Mouse (Mus musculus) left cerebral cortex, postnatal 14 days (tissue): ENCODE measurements at regions not wholly inside any gene's neighbourhood (a gene's known extent, or its start where the extent isn't known, plus 50 kb on each side); places are given as distances from the start of the nearest gene placed in this dataset.
"Not testable (repeated sequence)": the region's sequence is repeated elsewhere in the genome, so short reads cannot be mapped to it uniquely, and the experiment has no call there.

Experiments used
- DNase-seq, 2 experiments: peaks; one replicate each; pipeline ENCODE4 v3.0.0; 2021 to 2022; ENCODE audit warnings: low spot score in 2 of 2, mixed read lengths in 1 of 2
- intact Hi-C: fragments of 180-260 bp; cut with DNase I; formaldehyde crosslinking; loops from one replicate; pipeline ENCODE4 v1.15.1; 2025

- DNase-seq, intact Hi-C loops: not testable (repeated sequence)
These were observed 158.1 kb downstream of the Adam6a start for GRCm38 (mm10) chr12:113701841-113702240.

- intact Hi-C loops: loop anchor here (10.0 kb wide), 1 partner anchor 102 kb away; no protein-coding TSS in a partner anchor
These were observed 172.7 kb downstream of the Adam6a start for GRCm38 (mm10) chr12:113716406-113716805.

GRCm38 (mm10) chr12:113735847-113736246 lies 192.1 kb downstream of the Adam6a start:
- intact Hi-C loops: no loop called here
- DNase-seq: no peak

More at GRCm38 (mm10) chr12:113716406-113716805, 172.7 kb downstream of the Adam6a start:
- not testable (repeated sequence) for DNase-seq

GRCm38 (mm10) chr12:113746277-113746676 lies 202.6 kb downstream of the Adam6a start:
- DNase-seq: no peak
- intact Hi-C loops: no loop called here

GRCm38 (mm10) chr12:113747987-113748386 lies 204.3 kb downstream of the Adam6a start:
- intact Hi-C loops: no loop called here

GRCm38 (mm10) chr12:113769587-113769986 lies 225.9 kb downstream of the Adam6a start:
- no peak for DNase-seq
- intact Hi-C loops: no loop called here

More at GRCm38 (mm10) chr12:113747987-113748386, 204.3 kb downstream of the Adam6a start:
- DNase-seq: no peak

- intact Hi-C loops, DNase-seq: not testable (repeated sequence)
These were observed 252.2 kb downstream of the Adam6a start for GRCm38 (mm10) chr12:113795876-113796275.

- intact Hi-C loops: no loop called here
- DNase-seq: no peak
These were observed 282.7 kb downstream of the Adam6a start for GRCm38 (mm10) chr12:113826377-113826776.

GRCm38 (mm10) chr12:113858893-113859292 lies 315.2 kb downstream of the Adam6a start:
- DNase-seq: peak in 1 of 2 experiments; percentile 2
- intact Hi-C loops: no loop called here

- no peak for DNase-seq
- intact Hi-C loops: no loop called here
These were observed 335.1 kb downstream of the Adam6a start for GRCm38 (mm10) chr12:113878826-113879225.

GRCm38 (mm10) chr12:113896152-113896551 lies 352.4 kb downstream of the Adam6a start:
- DNase-seq: no peak
- intact Hi-C loops: no loop called here

GRCm38 (mm10) chr12:113906459-113906858 lies 362.8 kb downstream of the Adam6a start:
- DNase-seq: no peak
- intact Hi-C loops: no loop called here

GRCm38 (mm10) chr12:113907751-113908150 lies 364.0 kb downstream of the Adam6a start:
- intact Hi-C loops: no loop called here
- DNase-seq: no peak

- intact Hi-C loops: no loop called here
- DNase-seq: no peak
These were observed 368.1 kb downstream of the Adam6a start for GRCm38 (mm10) chr12:113911770-113912169.

GRCm38 (mm10) chr12:113940721-113941120 lies 397.0 kb downstream of the Adam6a start:
- intact Hi-C loops: loop anchor here (5.0 kb wide), 1 partner anchor 52 kb away; no protein-coding TSS in a partner anchor
- DNase-seq: no peak

GRCm38 (mm10) chr12:113943661-113944327 lies 400.1 kb downstream of the Adam6a start:
- intact Hi-C loops: loop anchor here (2.0 to 5.0 kb wide), 2 partner anchors 49 to 69 kb away; no protein-coding TSS in a partner anchor
- DNase-seq: not testable (repeated sequence)

- not testable (repeated sequence) for DNase-seq
- intact Hi-C loops: loop anchor here (2.0 kb wide), 1 partner anchor 67 kb away; no protein-coding TSS in a partner anchor
These were observed 402.1 kb downstream of the Adam6a start for GRCm38 (mm10) chr12:113945786-113946185.

GRCm38 (mm10) chr12:113948017-113948416 lies 404.3 kb downstream of the Adam6a start:
- intact Hi-C loops, DNase-seq: not testable (repeated sequence)

GRCm38 (mm10) chr12:113974271-113974670 lies 430.6 kb downstream of the Adam6a start:
- no peak for DNase-seq
- intact Hi-C loops: loop anchor here (1.0 kb wide), 1 partner anchor 65 kb away; no protein-coding TSS in a partner anchor

GRCm38 (mm10) chr12:113981613-113982012 lies 437.9 kb downstream of the Adam6a start:
- peak; percentile 67 to 76 for DNase-seq
- intact Hi-C loops: loop anchor here (5.0 kb wide), 1 partner anchor 764 kb away; no protein-coding TSS in a partner anchor
